Mouse (Mus musculus) embryonic fibroblast, embryonic 13.5 days (primary cell): ENCODE measurements at regions not wholly inside any gene's neighbourhood (a gene's known extent, or its start where the extent isn't known, plus 50 kb on each side); places are given as distances from the start of the nearest gene placed in this dataset.

Experiments
- CTCF ChIP-seq: IDR thresholded peaks from 2 replicates; pipeline ENCODE4 v1.5.1; 2011; ENCODE audit warnings: mild to moderate bottlenecking, control low read depth, low read length, moderate library complexity, borderline replicate concordance; ENCODE audit not compliant: insufficient read depth
- POLR2A ChIP-seq: IDR thresholded peaks from 2 replicates; pipeline ENCODE4 v1.6.1; 2011; ENCODE audit warnings: low read depth, mild to moderate bottlenecking, control low read depth, low read length, moderate library complexity

- no peak for TF ChIP-seq CTCF
- TF ChIP-seq POLR2A, result no peak
Measured at GRCm38 (mm10) chr17:93312640-93313309, 114.0 kb downstream of the Adcyap1 start.
